Mouse (Mus musculus): ENCODE measurements at regions not wholly inside any gene's neighbourhood (a gene's known extent, or its start where the extent isn't known, plus 50 kb on each side); places are given as distances from the start of the nearest gene placed in this dataset.

DNA sequence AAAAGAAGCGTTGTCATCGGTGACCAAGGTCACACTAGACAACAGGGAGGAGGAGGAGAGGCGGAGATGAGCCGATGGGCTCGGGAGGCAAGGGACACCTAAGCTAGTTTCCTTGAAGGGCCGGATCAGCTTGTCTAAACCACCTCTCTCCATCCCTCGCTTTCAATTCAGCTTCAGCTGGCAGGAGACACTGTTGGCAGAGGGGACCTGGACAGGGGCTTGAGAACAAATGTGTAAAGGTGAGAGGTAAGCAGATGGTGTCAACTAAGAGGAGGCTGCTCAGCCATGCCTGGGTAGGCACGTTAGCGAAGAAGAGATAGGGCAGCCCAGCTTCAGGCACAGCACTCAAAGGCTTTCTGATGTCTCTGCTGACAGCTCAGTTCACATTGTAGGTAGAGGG lies 299.8 kb upstream of the Prox1 start:
- H3K4me3 ChIP-seq (ENCODE audit: low read depth, low read length), result no peak overlapping the region
- no peak for DNase-seq
- TF ChIP-seq EP300 (IDR thresholded peaks at IDR 0.05; ENCODE audit: low read depth) (no peak), CTCF (IDR thresholded peaks at IDR 0.05; ENCODE audit: low read depth) (no peak)
- no peak for ATAC-seq
- H3K4me1 ChIP-seq (ENCODE audit: insufficient read depth), result peaks cover 5% of the 10 kb centered on the region; the same call in 1 of the 2 replicates
- H3K9ac ChIP-seq (replicated peaks), result no peak overlapping the region
- no peaks in the 10 kb centered on the region for H3K36me3 ChIP-seq (replicated peaks; ENCODE audit: insufficient read depth, low read length)
- H3K9me3 ChIP-seq (ENCODE audit: low read length), result no peaks in the 10 kb centered on the region
- H3K27ac ChIP-seq (ENCODE audit: low read depth), result no peak overlapping the region
- no peaks in the 10 kb centered on the region for H3K27me3 ChIP-seq (ENCODE audit: insufficient read depth, low read length)
- WGBS (ENCODE audit: insufficient replicate concordance), result 50% methylated on average over 9 of the region's 9 CpGs
- 0 out of 2 replicates have a peak overlapping the region, but pooled peaks have one; percentile 9 for H3K4me2 ChIP-seq (ENCODE audit: low read depth, low read length)

DNA sequence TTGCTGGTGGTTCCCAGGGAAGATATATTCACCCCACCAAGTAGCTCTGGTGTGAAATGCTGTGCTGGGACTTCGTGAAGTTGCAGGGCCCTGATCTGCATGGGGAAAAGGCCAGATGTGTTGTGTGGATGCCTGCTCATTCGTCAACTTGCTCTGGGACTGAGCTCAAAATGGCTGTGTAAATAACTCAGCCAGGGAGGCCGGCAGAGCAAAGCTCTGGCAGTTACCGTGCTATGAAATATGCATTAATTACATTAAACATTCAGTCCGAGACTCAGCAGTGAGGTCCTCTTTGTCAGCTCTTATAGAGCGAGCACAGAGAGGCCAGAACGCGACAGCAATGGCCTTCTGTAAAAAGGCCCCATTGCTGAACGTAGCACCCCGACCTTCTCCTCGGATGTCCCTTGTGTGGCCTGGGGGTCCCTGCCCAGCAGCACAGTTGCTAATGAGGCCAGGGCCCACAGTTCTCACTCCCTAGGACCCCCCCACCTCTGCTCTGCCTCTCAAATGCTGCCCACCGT lies 287.1 kb upstream of the Prox1 start:
- H3K36me3 ChIP-seq (replicated peaks; ENCODE audit: insufficient read depth, low read length), result no peaks in the 10 kb centered on the region
- no peaks in the 10 kb centered on the region for H3K9me3 ChIP-seq (ENCODE audit: low read length)
- no peak overlapping the region for H3K27ac ChIP-seq (ENCODE audit: low read depth)
- H3K4me1 ChIP-seq (ENCODE audit: insufficient read depth), result no peaks in the 10 kb centered on the region; the same call in 1 of the 2 replicates
- H3K4me3 ChIP-seq (ENCODE audit: low read depth, low read length), result no peak overlapping the region
- ATAC-seq (no peak), DNase-seq (no peak)
- no peak overlapping the region for H3K9ac ChIP-seq (replicated peaks)
- TF ChIP-seq CTCF (IDR thresholded peaks at IDR 0.05; ENCODE audit: low read depth) (no peak), EP300 (IDR thresholded peaks at IDR 0.05; ENCODE audit: low read depth) (no peak)
- H3K27me3 ChIP-seq (ENCODE audit: insufficient read depth, low read length), result no peaks in the 10 kb centered on the region
- no peak overlapping the region for H3K4me2 ChIP-seq (ENCODE audit: low read depth, low read length)
- 67% methylated on average over 12 of the region's 12 CpGs for WGBS (ENCODE audit: insufficient replicate concordance)

DNA sequence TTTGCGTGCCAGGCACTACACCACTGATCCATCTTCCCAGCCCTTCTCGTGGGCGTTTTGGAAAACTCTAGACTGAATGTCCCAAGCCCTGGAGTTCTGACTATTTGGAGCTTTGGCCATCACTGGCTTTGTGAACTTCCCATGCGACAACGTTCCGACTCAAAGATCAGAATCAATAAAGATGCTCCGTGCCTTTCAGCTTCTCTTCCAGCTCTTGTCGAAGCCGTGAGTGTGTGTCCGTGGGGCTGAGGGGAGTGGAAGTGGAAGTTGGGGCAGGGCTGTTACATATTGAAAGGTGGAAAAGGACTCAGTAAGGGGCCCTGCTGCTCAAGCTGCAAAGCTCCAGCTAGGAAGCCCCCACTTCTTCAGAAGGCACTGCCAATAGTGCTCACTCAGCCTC lies 283.0 kb upstream of the Prox1 start:
- H3K9me3 ChIP-seq (ENCODE audit: low read length), result no peaks in the 10 kb centered on the region
- no peaks in the 10 kb centered on the region for H3K36me3 ChIP-seq (replicated peaks; ENCODE audit: insufficient read depth, low read length)
- TF ChIP-seq EP300 (IDR thresholded peaks at IDR 0.05; ENCODE audit: low read depth), result no peak
- H3K4me3 ChIP-seq (ENCODE audit: low read depth, low read length), result no peak overlapping the region
- 82% methylated on average over 10 of the region's 10 CpGs for WGBS (ENCODE audit: insufficient replicate concordance)
- H3K9ac ChIP-seq (replicated peaks), result no peak overlapping the region
- no peak for ATAC-seq
- H3K4me1 ChIP-seq (ENCODE audit: insufficient read depth), result no peaks in the 10 kb centered on the region
- DNase-seq, result no peak
- no peak overlapping the region for H3K27ac ChIP-seq (ENCODE audit: low read depth)
- H3K27me3 ChIP-seq (ENCODE audit: insufficient read depth, low read length), result no peaks in the 10 kb centered on the region
- H3K4me2 ChIP-seq (ENCODE audit: low read depth, low read length), result no peak overlapping the region

DNA sequence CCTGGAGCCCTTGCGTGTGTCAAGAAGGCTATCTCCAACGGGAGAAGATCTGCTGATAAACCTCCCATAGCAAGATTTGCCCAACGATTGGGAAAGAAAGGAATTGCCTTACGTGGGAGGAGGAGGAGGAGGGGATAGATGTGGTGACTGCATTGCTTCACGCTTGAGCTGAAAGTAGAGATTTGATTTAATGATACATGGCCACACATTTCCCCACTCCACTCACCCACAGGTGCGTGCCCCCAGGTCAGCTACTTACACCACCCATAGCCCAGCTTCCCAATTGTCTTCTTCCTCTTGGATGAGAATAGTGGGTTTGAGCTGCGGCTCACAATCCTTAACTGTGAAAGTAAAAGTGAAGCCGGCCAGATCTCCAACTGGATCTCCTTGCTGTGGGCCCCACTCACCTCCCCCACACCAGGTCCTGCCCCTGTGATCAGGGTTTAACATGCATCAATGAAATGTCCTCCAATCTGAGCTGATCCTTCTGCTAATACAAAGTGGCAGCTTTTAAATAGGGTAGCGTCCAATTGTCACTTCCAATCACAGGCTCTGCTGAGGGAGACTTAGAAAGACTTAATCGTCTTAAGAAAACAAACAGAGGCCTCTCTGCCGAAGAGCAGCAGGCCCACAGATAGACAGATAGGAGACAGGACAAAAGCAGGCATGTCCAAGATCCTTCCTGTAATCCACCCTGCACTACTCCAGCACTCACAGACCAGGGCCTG lies 281.8 kb upstream of the Prox1 start:
- Histone ChIP-seq H3K4me3 (ENCODE audit: low read depth, low read length) (no peak overlapping the region), H3K9me3 (ENCODE audit: low read length) (no peaks in the 10 kb centered on the region), H3K4me1 (ENCODE audit: insufficient read depth) (no peaks in the 10 kb centered on the region), H3K27me3 (ENCODE audit: insufficient read depth, low read length) (no peaks in the 10 kb centered on the region), H3K36me3 (replicated peaks; ENCODE audit: insufficient read depth, low read length) (no peaks in the 10 kb centered on the region), H3K4me2 (ENCODE audit: low read depth, low read length) (no peak overlapping the region), H3K9ac (replicated peaks) (no peak overlapping the region), H3K27ac (ENCODE audit: low read depth) (no peak overlapping the region)
- ATAC-seq (no peak), DNase-seq (no peak)
- no peak for TF ChIP-seq EP300 (IDR thresholded peaks at IDR 0.05; ENCODE audit: low read depth)
- TF ChIP-seq CTCF (IDR thresholded peaks at IDR 0.05; ENCODE audit: low read depth), result no peak
- WGBS (ENCODE audit: insufficient replicate concordance), result 55% methylated on average over 11 of the region's 11 CpGs

DNA sequence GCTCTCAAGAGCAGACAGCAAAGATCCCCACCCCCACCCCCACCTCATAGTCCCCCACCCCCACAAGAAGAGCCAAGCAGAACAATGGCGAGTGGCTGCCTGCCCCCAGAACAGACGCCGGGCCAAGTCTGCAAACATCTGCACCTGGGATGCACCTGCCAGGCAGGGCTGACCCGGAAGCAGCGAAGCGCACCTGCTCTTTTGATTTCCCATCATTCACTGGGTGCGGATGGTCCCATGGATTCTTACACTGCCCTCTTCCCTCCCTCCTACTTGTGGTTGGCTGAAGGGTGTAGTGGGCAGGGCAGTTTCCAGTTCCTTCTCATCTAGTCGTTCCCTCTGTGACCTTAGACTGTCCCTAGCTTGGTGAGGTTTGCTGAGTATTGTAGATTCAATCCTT lies 277.7 kb upstream of the Prox1 start:
- TF ChIP-seq EP300 (IDR thresholded peaks at IDR 0.05; ENCODE audit: low read depth) (no peak), CTCF (IDR thresholded peaks at IDR 0.05; ENCODE audit: low read depth) (no peak)
- Histone ChIP-seq H3K4me1 (ENCODE audit: insufficient read depth) (no peaks in the 10 kb centered on the region), H3K9me3 (ENCODE audit: low read length) (no peaks in the 10 kb centered on the region), H3K4me3 (ENCODE audit: low read depth, low read length) (no peak overlapping the region), H3K4me2 (ENCODE audit: low read depth, low read length) (no peak overlapping the region), H3K36me3 (replicated peaks; ENCODE audit: insufficient read depth, low read length) (no peaks in the 10 kb centered on the region), H3K9ac (replicated peaks) (no peak overlapping the region), H3K27ac (ENCODE audit: low read depth) (no peak overlapping the region), H3K27me3 (ENCODE audit: insufficient read depth, low read length) (no peaks in the 10 kb centered on the region)
- no peak for ATAC-seq
- DNase-seq, result no peak
- WGBS (ENCODE audit: insufficient replicate concordance), result 20% methylated on average over 8 of the region's 8 CpGs

DNA sequence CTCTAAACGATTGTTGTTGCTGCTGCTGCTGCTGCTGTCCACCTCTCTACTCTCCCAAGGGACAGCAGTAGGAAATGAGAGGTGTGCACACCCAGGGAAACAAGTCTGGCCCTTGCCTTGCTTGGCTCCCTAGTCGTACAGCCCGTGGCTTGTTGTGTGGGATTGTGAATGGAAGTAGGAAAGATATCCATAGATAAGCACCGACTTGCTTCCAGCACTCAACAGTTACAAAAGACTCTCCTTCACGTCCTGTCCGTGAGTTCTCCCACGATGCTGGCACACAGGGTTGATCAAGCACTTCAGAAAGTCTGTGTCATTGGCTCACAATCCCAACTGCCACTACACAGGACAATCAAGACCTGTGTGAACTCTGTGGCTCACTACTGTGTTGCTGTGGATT lies 276.7 kb upstream of the Prox1 start:
- no peak overlapping the region for H3K27ac ChIP-seq (ENCODE audit: low read depth)
- TF ChIP-seq EP300 (IDR thresholded peaks at IDR 0.05; ENCODE audit: low read depth), result no peak
- no peak overlapping the region for H3K4me2 ChIP-seq (ENCODE audit: low read depth, low read length)
- no peaks in the 10 kb centered on the region for H3K4me1 ChIP-seq (ENCODE audit: insufficient read depth)
- WGBS (ENCODE audit: insufficient replicate concordance), result 53% methylated on average over 7 of the region's 7 CpGs
- no peaks in the 10 kb centered on the region for H3K27me3 ChIP-seq (ENCODE audit: insufficient read depth, low read length)
- H3K9ac ChIP-seq (replicated peaks), result no peak overlapping the region
- H3K4me3 ChIP-seq (ENCODE audit: low read depth, low read length), result no peak overlapping the region
- H3K36me3 ChIP-seq (replicated peaks; ENCODE audit: insufficient read depth, low read length), result no peaks in the 10 kb centered on the region
- ATAC-seq (no peak), DNase-seq (no peak)
- H3K9me3 ChIP-seq (ENCODE audit: low read length), result no peaks in the 10 kb centered on the region

All from liver, postnatal 0 days (tissue).